Mouse (Mus musculus) heart, embryonic 10.5 days (tissue): Measurements from ENCODE around the gene Rbl2. TPM values are rescaled to one million over a fixed set of nuclear protein-coding genes. Genes with fewer than 3 reads are reported as not detected.

ENCODE experiments used
- DNase-seq: peaks from one replicate; pipeline ENCODE4 v3.0.0-alpha.2; 2017; ENCODE audit warnings: low spot score
- H3K27ac ChIP-seq: fragments of 300-500 bp; sonication (generic); 2 replicates; pipeline ENCODE4 v1.5.1; 2016; ENCODE audit warnings: mild to moderate bottlenecking
- H3K27me3 ChIP-seq: fragments of 300-500 bp; sonication (generic); 2 replicates; pipeline ENCODE4 v1.6.1; 2016; ENCODE audit warnings: mild to moderate bottlenecking; ENCODE audit not compliant: poor library complexity, insufficient read depth, severe bottlenecking
- H3K36me3 ChIP-seq: fragments of 300-500 bp; sonication (generic); 2 replicates; pipeline ENCODE4 v1.6.1; 2016; ENCODE audit warnings: mild to moderate bottlenecking, moderate library complexity
- H3K4me1 ChIP-seq: fragments of 300-500 bp; sonication (generic); 2 replicates; pipeline ENCODE4 v1.6.1; 2016; ENCODE audit warnings: mild to moderate bottlenecking
- H3K4me3 ChIP-seq: fragments of 300-500 bp; sonication (generic); 2 replicates; pipeline ENCODE4 v1.5.1; 2016; ENCODE audit warnings: mild to moderate bottlenecking, moderate library complexity
- H3K9me3 ChIP-seq: fragments of 300-500 bp; sonication (generic); 2 replicates; pipeline ENCODE4 v1.6.1; 2016; ENCODE audit warnings: mild to moderate bottlenecking, moderate library complexity
- WGBS: fragments of 180-500 bp; shearing (Covaris S2); methylation state at CpG from one replicate; pipeline ENCODE4 v1.1.7; 2016; 5-methylcytosine and 5-hydroxymethylcytosine counted together
- polyA plus RNA-seq: library from polyadenylated mRNA; unstranded; fragments of >200 nt; fragmentation: Nextera tagmentation; extraction: Ambion mirVana; gene quantifications from 2 replicates; pipeline ENCODE4 v1.2.1, GENCODE M21; 2016

Rbl2 gene
- polyA plus RNA-seq = 8.3 and 13.7 TPM in 2 replicates

DNA sequence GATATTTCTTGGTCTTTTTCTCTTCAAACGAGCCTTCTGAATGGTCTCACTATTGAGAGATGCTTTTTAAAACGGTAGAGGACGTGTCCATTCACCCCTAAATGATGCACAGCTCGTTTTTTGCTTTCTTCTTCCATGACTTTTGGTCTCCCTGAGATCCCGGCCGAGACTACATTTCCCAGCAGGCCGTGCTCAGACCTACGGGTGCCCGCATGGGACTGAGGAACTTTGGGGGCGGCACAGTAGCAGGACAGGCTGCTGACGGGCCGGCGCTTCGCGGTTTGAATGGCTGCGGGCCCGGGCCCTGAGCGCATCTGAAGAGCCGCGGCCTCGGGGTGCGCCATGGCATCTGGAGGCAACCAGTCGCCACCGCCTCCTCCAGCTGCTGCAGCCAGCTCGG is at the start of gene Rbl2:
TSS of gene Rbl2 (plus strand) at position 224 of the 400 bp plus-strand sequence.
- peak within 1 kb of the TSS; percentile 90 for H3K27ac ChIP-seq
- H3K36me3 ChIP-seq = no peaks in the 10 kb centered on the region
- peaks cover 9% of the 10 kb centered on the region for H3K4me1 ChIP-seq
- peak within 1 kb of the TSS; percentile 92 for H3K4me3 ChIP-seq
- no peaks in the 10 kb centered on the region for H3K27me3 ChIP-seq
- WGBS = 0% methylated on average over 25 of the region's 25 CpGs
- H3K9me3 ChIP-seq = no peaks in the 10 kb centered on the region
- peak; percentile 98 for DNase-seq

GRCm38 (mm10) chr8:91034417-91034816 is 35.4 kb upstream of the Rbl2 start:
- Histone ChIP-seq H3K4me1 (no peaks in the 10 kb centered on the region), H3K27ac (no peak overlapping the region), H3K36me3 (peaks cover 89% of the 10 kb centered on the region), H3K27me3 (no peaks in the 10 kb centered on the region), H3K9me3 (no peaks in the 10 kb centered on the region), H3K4me3 (no peak overlapping the region)
- 83% methylated on average over 6 of the region's 6 CpGs for WGBS
- DNase-seq = no peak

DNA sequence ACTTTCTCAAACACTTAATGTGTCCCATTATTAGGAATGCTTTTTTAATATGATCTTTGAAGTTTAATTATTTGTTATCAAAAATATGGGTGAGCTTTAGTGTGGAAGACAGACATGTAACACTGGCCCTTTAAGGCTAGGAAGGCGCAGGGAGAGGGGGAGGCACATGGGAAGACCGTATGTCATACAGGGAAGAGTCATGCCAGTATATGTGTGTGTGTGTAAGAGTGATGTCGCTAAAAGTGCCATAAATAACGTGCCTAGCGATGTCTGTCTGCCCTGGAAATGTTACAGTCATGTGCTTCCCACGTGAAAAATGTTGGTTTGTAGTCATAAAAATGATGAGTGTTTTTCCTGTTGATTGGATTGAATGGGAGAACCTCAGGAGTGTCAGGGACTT is 33.0 kb upstream of the Rbl2 start:
- no peaks in the 10 kb centered on the region for H3K4me1 ChIP-seq
- H3K4me3 ChIP-seq = no peak overlapping the region
- H3K36me3 ChIP-seq = peaks cover 94% of the 10 kb centered on the region
- H3K27ac ChIP-seq = no peak overlapping the region
- H3K9me3 ChIP-seq = no peaks in the 10 kb centered on the region
- DNase-seq = no peak
- WGBS = 87% methylated on average over 6 of the region's 6 CpGs
- no peaks in the 10 kb centered on the region for H3K27me3 ChIP-seq

DNA sequence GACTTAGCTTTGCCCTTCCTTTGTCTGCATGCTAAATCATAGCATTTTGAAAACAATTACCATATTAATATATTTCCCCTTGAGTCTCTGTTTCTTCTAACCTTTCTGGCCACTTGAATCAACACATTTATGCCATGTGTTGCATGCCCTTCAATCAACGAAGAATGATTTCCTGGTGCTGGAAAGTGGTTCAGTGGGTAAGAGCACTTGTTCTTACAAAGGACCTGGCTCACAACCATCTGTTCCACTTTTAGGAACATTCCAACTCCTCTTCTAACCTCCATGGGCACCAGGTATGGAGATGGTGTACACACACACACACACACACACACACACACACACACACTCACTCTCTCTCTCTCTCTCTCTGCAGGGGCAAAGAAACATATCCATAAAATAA is 31.2 kb upstream of the Rbl2 start:
- no peak overlapping the region for H3K27ac ChIP-seq
- 91% methylated on average over 1 of the region's 1 CpGs for WGBS
- H3K36me3 ChIP-seq = peaks cover 97% of the 10 kb centered on the region
- no peaks in the 10 kb centered on the region for H3K9me3 ChIP-seq
- H3K4me1 ChIP-seq = no peaks in the 10 kb centered on the region
- H3K4me3 ChIP-seq = no peak overlapping the region
- DNase-seq = no peak
- no peaks in the 10 kb centered on the region for H3K27me3 ChIP-seq

GRCm38 (mm10) chr8:91046370-91046769 is 23.5 kb upstream of the Rbl2 start:
- WGBS = 87% methylated on average over 4 of the region's 4 CpGs
- H3K4me1 ChIP-seq = no peaks in the 10 kb centered on the region
- peaks cover 80% of the 10 kb centered on the region for H3K36me3 ChIP-seq
- no peaks in the 10 kb centered on the region for H3K27me3 ChIP-seq
- H3K4me3 ChIP-seq = no peak overlapping the region
- DNase-seq = no peak
- H3K9me3 ChIP-seq = no peaks in the 10 kb centered on the region
- H3K27ac ChIP-seq = no peak overlapping the region

DNA sequence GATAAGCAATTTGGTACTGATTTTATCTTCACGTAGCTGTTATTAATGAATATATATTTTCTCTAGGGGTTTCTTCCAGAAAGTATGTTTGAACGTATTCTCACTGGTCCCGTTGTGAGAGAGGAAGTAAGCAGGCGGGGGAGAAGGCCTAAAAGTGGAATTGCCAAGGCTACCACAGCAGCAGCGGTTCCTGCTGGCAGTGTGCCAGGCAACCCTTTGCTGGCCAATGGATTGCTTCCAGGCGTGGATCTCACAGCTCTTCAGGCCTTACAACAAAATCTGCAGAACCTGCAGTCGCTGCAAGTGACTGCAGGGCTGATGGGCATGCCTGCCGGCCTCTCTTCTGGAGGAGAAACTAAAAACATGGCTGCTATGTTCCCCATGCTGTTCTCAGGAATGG is 18.8 kb upstream of the Rbl2 start:
- no peaks in the 10 kb centered on the region for H3K4me1 ChIP-seq
- H3K4me3 ChIP-seq = no peak overlapping the region
- H3K27ac ChIP-seq = no peak overlapping the region
- no peak for DNase-seq
- peaks cover 50% of the 10 kb centered on the region for H3K36me3 ChIP-seq
- no peaks in the 10 kb centered on the region for H3K9me3 ChIP-seq
- H3K27me3 ChIP-seq = no peaks in the 10 kb centered on the region
- 50% methylated on average over 8 of the region's 8 CpGs for WGBS

GRCm38 (mm10) chr8:91054418-91054817 is 15.4 kb upstream of the Rbl2 start:
- H3K4me1 ChIP-seq = no peaks in the 10 kb centered on the region
- H3K36me3 ChIP-seq = peaks cover 35% of the 10 kb centered on the region
- H3K9me3 ChIP-seq = no peaks in the 10 kb centered on the region
- H3K27me3 ChIP-seq = no peaks in the 10 kb centered on the region
- no peak overlapping the region for H3K27ac ChIP-seq
- H3K4me3 ChIP-seq = no peak overlapping the region
- DNase-seq = no peak
- 91% methylated on average over 4 of the region's 4 CpGs for WGBS

DNA sequence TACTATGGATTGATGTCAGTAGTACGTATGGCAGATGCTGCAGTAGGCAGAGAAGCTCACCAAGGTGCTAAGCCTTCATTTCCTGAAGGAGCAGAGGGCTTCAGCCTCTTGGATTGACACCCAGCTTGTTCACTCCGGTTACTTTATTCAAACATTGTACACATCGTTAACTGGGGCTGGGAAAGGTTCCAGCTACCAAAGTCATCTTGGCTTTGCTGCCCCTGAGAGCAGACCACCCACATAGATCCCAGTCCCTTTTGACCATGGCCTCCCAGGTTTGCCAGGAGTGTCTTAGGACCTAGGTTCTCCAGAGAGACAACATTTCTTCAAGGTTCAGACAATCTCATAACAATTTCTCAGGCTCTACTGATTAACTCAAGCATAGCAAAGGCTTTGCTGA is 13.0 kb upstream of the Rbl2 start:
- no peak overlapping the region for H3K4me3 ChIP-seq
- H3K9me3 ChIP-seq = no peaks in the 10 kb centered on the region
- no peak overlapping the region for H3K27ac ChIP-seq
- 76% methylated on average over 3 of the region's 3 CpGs for WGBS
- no peaks in the 10 kb centered on the region; the same call in 1 of the 2 replicates for H3K4me1 ChIP-seq
- DNase-seq = no peak
- no peaks in the 10 kb centered on the region for H3K27me3 ChIP-seq
- peaks cover 16% of the 10 kb centered on the region for H3K36me3 ChIP-seq

DNA sequence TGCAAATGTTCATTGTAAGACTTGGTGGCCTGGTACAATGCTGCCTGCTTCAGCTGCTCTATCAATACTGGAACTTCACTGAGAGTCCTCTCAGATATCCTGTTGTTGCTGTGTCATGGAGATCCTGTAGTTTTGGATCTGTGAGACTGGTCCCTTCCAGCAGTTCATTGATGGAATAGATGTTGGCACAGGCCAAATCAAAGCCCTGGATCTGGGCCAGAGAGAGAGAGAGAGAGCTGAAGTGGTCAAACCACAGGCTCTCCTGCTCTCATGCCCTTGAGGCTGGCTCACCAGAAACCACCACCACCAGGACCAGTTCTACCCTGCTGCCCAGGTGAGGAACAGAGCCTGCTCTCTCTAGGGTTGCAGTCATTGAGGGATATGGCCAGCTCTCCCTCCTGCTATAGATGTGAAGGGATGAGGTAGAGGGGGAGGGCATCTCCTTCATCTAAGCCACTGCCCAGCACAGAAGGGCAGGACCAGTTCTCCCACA is 10.7 kb upstream of the Rbl2 start:
- Histone ChIP-seq H3K27me3 (no peaks in the 10 kb centered on the region), H3K4me1 (no peaks in the 10 kb centered on the region; the same call in 1 of the 2 replicates), H3K27ac (no peak overlapping the region; the same call in 1 of the 2 replicates), H3K4me3 (no peak overlapping the region), H3K9me3 (no peaks in the 10 kb centered on the region), H3K36me3 (peaks cover 10% of the 10 kb centered on the region)
- no peak for DNase-seq

GRCm38 (mm10) chr8:91059884-91060510 is 9.9 kb upstream of the Rbl2 start:
- WGBS = 79% methylated on average over 7 of the region's 7 CpGs

DNA sequence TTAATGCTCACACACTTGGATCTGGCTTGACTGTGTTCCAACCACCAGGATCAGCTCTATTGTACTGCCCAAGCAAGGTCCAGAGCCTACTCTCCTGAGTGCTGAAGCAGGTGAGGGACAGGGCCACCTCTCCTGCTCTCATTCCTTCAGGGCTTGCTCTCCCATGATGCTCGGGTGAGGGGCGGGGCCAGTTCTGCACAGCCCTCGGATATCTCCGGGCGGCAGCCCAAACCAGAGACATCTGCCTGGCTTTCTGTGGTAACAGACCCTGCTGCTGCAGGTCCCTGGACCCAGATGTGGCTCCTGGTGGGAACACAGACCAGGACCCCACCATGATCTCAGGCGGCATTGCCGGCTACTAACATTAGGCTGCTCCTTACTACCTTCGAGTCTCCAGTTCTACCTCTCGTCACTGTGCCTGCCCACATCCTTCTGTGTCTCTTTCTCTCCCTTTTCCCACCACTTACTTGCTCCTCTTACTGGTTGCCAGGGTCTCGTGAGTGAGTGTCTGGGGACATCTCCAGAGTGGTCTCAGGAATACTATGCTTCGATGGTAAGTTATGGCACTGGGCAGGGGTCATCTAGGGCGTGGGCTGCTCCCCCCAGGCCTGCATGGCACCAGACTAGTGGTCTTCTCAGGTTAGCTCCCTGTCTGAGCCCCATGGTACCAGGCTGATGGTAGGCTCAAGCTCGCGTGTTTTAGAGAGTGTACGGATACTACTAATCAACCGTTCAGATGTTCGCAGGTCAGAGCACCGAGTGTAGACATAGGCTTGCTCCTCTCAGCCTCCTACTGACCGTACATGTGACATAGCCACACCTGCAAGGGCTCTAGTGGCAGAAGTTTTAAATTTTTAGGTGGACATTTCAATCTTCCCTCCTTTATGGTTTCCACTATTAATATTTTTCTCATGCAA is 9.0 kb upstream of the Rbl2 start:
- Histone ChIP-seq H3K36me3 (peaks cover 7% of the 10 kb centered on the region), H3K9me3 (no peaks in the 10 kb centered on the region), H3K27me3 (no peaks in the 10 kb centered on the region), H3K4me3 (peak overlapping the region; percentile 16; the same call in 1 of the 2 replicates), H3K27ac (no peak overlapping the region), H3K4me1 (no peaks in the 10 kb centered on the region; the same call in 1 of the 2 replicates)
- WGBS = 68% methylated on average over 19 of the region's 19 CpGs
- no peak for DNase-seq

More at GRCm38 (mm10) chr8:91059884-91060510, 9.9 kb upstream of the Rbl2 start:
- Histone ChIP-seq H3K9me3 (no peaks in the 10 kb centered on the region), H3K36me3 (peaks cover 10% of the 10 kb centered on the region), H3K4me3 (no peak overlapping the region), H3K27me3 (no peaks in the 10 kb centered on the region), H3K4me1 (no peaks in the 10 kb centered on the region; the same call in 1 of the 2 replicates), H3K27ac (no peak overlapping the region)
- no peak for DNase-seq

DNA sequence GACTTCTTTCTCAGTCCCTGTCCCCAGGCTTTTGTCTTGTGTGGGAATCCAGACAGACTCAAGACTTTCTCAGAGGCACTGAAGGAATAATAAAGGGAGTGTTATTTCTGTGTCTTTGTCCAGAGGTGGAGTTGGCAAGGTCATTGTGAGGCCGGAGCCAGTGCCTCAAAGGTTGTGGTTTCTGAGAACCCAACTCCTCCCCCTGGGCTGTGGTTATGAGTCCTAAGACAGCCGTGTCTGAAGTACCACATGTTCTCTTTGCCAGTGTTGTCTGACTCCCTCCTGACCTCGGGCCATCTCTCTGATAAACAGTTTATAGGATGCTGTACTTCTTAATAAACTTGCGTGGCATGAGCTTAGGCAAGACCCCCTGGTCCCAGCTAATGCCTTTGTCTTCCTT is 4.7 kb upstream of the Rbl2 start:
- 81% methylated on average over 4 of the region's 4 CpGs for WGBS
- H3K4me3 ChIP-seq = no peak overlapping the region
- no peaks in the 10 kb centered on the region for H3K27me3 ChIP-seq
- H3K27ac ChIP-seq = no peak overlapping the region
- no peak for DNase-seq
- H3K36me3 ChIP-seq = no peaks in the 10 kb centered on the region
- H3K9me3 ChIP-seq = no peaks in the 10 kb centered on the region
- peaks cover 6% of the 10 kb centered on the region for H3K4me1 ChIP-seq

GRCm38 (mm10) chr8:91069407-91069806 is 450 bp upstream of the Rbl2 start:
- Histone ChIP-seq H3K4me1 (peaks cover 9% of the 10 kb centered on the region), H3K27ac (peak overlapping the region; percentile 60; the same call in 1 of the 2 replicates), H3K27me3 (no peaks in the 10 kb centered on the region), H3K36me3 (no peaks in the 10 kb centered on the region), H3K9me3 (no peaks in the 10 kb centered on the region), H3K4me3 (peak overlapping the region; percentile 92)
- DNase-seq = no peak
- 10% methylated on average over 10 of the region's 10 CpGs for WGBS
